ENCODE assay signal across 19 mouse cellular contexts in genomic region chr3:51399531-51399930, GRCm38 (mm10). TPM values are rescaled to one million over a fixed set of nuclear protein-coding genes. Genes with fewer than 3 reads are reported as not detected.
"Had no signal": no experiment of that assay in that cellular context is flagged by ENCODE, and none has a peak within 500 bp of the region (broad histone marks: within the 10 kb centered on the region; RNA-seq: fewer than 3 reads in every experiment).

No protein-coding gene starts in this region.

- H3K27ac ChIP-seq: liver, embryonic 14.5 days; lung, embryonic 15.5 days; macrophage; midbrain, embryonic 13.5 days; neural tube, embryonic 12.5 days had no signal

- H3K9me3 ChIP-seq: lung, embryonic 15.5 days; megakaryocyte, embryonic 14.5 days; midbrain, embryonic 13.5 days; neural tube, embryonic 12.5 days had no signal

- H3K4me3 ChIP-seq: lung, embryonic 15.5 days; megakaryocyte, embryonic 14.5 days; midbrain, embryonic 13.5 days; neural tube, embryonic 12.5 days had no signal

- DNase-seq: lung, adult 2 months; lung, postnatal 14 days; lung, postnatal 36 days; right cerebral cortex, adult 18-20 months; right cerebral cortex, postnatal 25 days; right cerebral cortex, postnatal 4 days; spleen, adult 18-20 months; thymus, adult 18-20 months; thymus, postnatal 14 days; thymus, postnatal 36 days had no signal

- H3K9ac ChIP-seq: liver, embryonic 14.5 days; lung, embryonic 15.5 days; midbrain, embryonic 13.5 days; neural tube, embryonic 12.5 days had no signal

- H3K4me2 ChIP-seq: liver, embryonic 11.5 days; lung, embryonic 15.5 days; midbrain, embryonic 13.5 days; neural tube, embryonic 12.5 days had no signal

- ATAC-seq: lung, postnatal 0 days; midbrain, embryonic 13.5 days had no signal

RNA-seq across cellular contexts. Expression of gene Mgarp, which starts 3.0 kb away (rescaled TPM):
- polyA plus RNA-seq: lung, adult 2 months; lung, postnatal 0 days; macrophage; neural tube, embryonic 14.5 days had no signal
